Mouse (Mus musculus): ENCODE results near the gene Ctdspl2. TPM values are rescaled to one million over a fixed set of nuclear protein-coding genes. Genes with fewer than 3 reads are reported as not detected.
A peak's percentile ranks its signal among the peaks of the same experiment; 100 is the strongest.
"Not testable (repeated sequence)": the region's sequence is repeated elsewhere in the genome, so short reads cannot be mapped to it uniquely, and the experiment has no call there.

Gene Ctdspl2
- total RNA-seq, 2 experiments from 2014 or later, result 36.3 to 38.8 TPM

- Histone ChIP-seq H3K4me3 (no peak overlapping the region), H3K27ac (no peak overlapping the region)
- peak; percentile 65 for TF ChIP-seq CTCF (conservative IDR thresholded peaks at IDR 0.05)
- no peak for DNase-seq (ENCODE audit: low spot score in 2 of 2)
Observed at GRCm38 (mm10) chr2:122022284-122022683, 66.5 kb downstream of the Ctdspl2 start.

DNA sequence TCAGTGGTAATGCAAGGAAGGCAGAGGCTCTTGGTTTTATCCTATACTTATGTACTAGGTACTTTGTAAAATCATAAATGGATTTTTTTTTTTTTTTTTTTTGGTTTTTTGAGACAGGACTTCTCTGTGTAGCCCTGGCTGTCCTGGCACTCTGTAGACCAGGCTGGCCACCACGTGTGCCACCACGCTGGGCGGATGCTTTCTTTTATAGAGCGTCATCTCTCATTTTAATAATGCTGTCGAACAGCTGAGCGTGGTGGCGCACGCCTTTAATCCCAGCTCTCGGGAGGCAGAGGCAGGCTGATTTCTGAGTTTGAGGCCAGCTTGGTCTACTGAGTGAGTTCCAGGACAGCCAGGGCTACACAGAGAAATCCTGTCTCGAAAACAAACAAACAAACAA is 71.3 kb downstream of the Ctdspl2 start:
- DNase-seq (ENCODE audit: low spot score in 2 of 2); H3K4me3 ChIP-seq; H3K27ac ChIP-seq: not testable (repeated sequence)

- peak; percentile 86 to 87 for DNase-seq (ENCODE audit: low spot score in 2 of 2)
- peak within 1 kb of the TSS; percentile 92 for H3K4me3 ChIP-seq
- TF ChIP-seq CTCF (conservative IDR thresholded peaks at IDR 0.05), result no peak
- peak within 1 kb of the TSS; percentile 90 for H3K27ac ChIP-seq
Observed at GRCm38 (mm10) chr2:122027862-122028755, 72.3 kb downstream of the Ctdspl2 start, which contains the start of gene Eif3j1. TSS of gene Eif3j1 (plus strand) at chr2:122028546.

DNA sequence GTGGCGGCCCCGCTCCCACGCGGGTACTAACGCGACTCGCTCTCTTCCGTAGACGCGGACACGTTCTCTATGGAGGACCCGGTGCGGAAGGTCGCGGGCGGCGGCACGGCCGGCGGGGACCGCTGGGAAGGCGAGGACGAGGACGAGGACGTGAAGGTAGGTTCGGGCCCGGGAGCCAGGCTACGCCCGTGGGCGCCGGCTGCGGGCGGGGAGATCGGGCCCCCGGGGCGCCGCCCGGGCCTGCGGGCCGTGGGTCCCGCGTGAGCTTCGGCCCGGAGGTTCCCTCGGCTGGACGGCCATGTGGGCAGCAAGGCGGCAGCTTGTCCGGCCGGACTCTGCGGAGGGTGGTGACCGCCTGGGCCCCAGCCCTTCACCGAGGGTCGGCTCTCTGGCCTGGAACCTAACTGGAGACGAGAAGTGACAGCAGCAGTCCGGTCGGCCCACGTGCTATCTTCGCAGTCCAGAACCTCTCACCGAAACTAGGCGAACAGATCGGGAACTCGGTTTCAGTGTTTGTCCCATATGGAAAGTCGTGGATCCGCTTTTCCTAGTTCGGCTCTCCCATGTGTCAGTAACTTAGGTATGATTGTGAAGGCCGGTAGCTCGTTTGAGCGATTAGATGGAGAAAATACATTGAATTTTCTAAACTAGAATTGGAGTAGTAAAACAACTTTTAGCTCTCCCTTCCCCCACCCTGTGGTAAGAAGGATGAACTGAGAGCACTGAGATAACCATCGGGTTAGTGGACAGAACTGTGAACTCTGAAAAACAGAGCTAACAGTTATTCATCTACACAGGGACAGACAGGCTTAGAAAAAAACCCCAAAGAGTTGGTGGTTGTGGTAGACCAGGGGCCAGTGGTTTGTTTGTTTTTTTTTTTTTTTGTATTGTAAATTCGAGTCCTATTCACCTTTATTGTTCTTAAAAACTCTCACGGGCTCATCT is 73.2 kb downstream of the Ctdspl2 start:
- H3K27ac ChIP-seq, result peak overlapping the region; percentile 85
- DNase-seq (ENCODE audit: low spot score in 2 of 2), result peak; percentile 17 to 28
- peak overlapping the region; percentile 92 for H3K4me3 ChIP-seq
- peak; percentile 24 for TF ChIP-seq CTCF (conservative IDR thresholded peaks at IDR 0.05)

DNA sequence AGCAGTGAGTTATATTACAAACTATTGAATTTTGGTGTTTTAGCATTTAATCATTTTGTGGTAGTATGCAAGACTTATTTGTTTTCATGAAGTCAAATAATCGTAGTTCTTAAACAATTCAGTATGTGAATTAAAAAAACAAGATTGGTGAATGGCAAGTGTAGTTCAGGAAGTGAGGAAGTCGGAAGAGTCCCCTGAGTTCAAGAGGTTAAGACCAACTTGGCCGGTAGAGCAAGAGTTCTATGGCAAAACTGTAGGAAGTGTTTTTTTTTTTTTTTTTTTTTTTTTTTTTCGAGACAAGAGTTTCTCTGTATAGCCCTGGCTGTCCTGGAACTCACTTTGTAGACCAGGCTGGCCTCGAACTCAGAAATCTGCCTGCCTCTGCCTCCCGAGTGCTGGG is 76.2 kb downstream of the Ctdspl2 start:
- H3K4me3 ChIP-seq, result no peak overlapping the region
- H3K27ac ChIP-seq, result no peak overlapping the region
- no peak for DNase-seq (ENCODE audit: low spot score in 2 of 2)
- TF ChIP-seq CTCF (conservative IDR thresholded peaks at IDR 0.05), result no peak

DNA sequence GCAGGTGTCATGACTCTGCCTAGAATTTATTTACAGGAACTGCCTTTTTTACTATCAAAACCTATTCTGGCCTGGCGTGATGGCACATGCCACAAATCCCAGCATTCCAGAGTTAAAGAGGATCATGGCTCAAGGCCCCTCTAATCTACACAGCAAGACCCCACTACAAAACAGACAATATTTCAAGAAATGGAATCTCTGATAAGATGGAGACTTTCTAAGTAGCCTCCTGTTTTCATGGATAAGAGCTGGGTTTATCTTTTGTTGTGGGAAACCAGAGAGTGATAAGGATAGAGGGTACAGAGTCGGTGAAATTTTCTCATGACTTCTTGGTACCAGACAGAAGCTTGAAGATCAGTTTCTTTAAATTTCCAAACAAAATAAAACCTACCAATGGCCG is 80.3 kb downstream of the Ctdspl2 start:
- no peak for TF ChIP-seq CTCF (conservative IDR thresholded peaks at IDR 0.05)
- H3K27ac ChIP-seq, result no peak overlapping the region
- no peak for DNase-seq (ENCODE audit: low spot score in 2 of 2)
- no peak overlapping the region for H3K4me3 ChIP-seq

GRCm38 (mm10) chr2:122043926-122044325 is 88.1 kb downstream of the Ctdspl2 start:
- no peak overlapping the region for H3K27ac ChIP-seq
- H3K4me3 ChIP-seq, result no peak overlapping the region
- no peak for DNase-seq (ENCODE audit: low spot score in 2 of 2)
- TF ChIP-seq CTCF (conservative IDR thresholded peaks at IDR 0.05), result no peak

- H3K27ac ChIP-seq, result peak overlapping the region; percentile 33; the same call in 1 of the 2 replicates
- H3K4me3 ChIP-seq, result no peak overlapping the region
- no peak for DNase-seq (ENCODE audit: low spot score in 2 of 2)
- TF ChIP-seq CTCF (conservative IDR thresholded peaks at IDR 0.05), result no peak
Observed at GRCm38 (mm10) chr2:122059365-122060115, 103.7 kb downstream of the Ctdspl2 start.

Small RNAs within 50 kb of the gene (microRNA-seq; reads per million reads assigned to microRNA genes)
- gene Gm47314, result 0 reads per million in 2 experiments

Other genes starting within 250 kb of the Ctdspl2 start
- 10 to 100 TPM; 32.6 to 35.4 TPM for gene Frmd5, start 148.9 kb upstream of the Ctdspl2 start, total RNA-seq (2021)
- gene Casc4, start 89.0 kb upstream of the Ctdspl2 start, total RNA-seq (2021), result 100 to 1,000 TPM; 102 to 111 TPM
- under 1 TPM in 1 of 2 experiments, not detected in 1; 0.15 TPM for gene Mageb3, start 91 bp downstream of the Ctdspl2 start, total RNA-seq (2021)
- 10 to 100 TPM; 16.5 to 17.8 TPM for gene Eif3j1, start 72.5 kb downstream of the Ctdspl2 start, total RNA-seq (2021)
- 10 to 100 TPM; 15.5 to 17.1 TPM for gene Spg11, start 162.4 kb downstream of the Ctdspl2 start, total RNA-seq (2021)
- 100 to 1,000 TPM in 1 of 2 experiments, 10 to 100 TPM in 1; 98.0 to 115 TPM for gene B2m, start 191.7 kb downstream of the Ctdspl2 start, total RNA-seq (2021)
- not detected for gene Trim69, start 204.7 kb downstream of the Ctdspl2 start, total RNA-seq (2021)
- not detected for gene Patl2, start 230.2 kb downstream of the Ctdspl2 start, total RNA-seq (2021)
- gene Terb2, start 230.3 kb downstream of the Ctdspl2 start, total RNA-seq (2021), result not detected